Mouse (Mus musculus) adrenal gland, postnatal 36 days (tissue): ENCODE data around the gene Cherp. TPM values are rescaled to one million over a fixed set of nuclear protein-coding genes. Genes with fewer than 3 reads are reported as not detected.

Experiments
- DNase-seq, 2 experiments: peaks; one replicate each; pipeline ENCODE4 v3.0.0; 2021; ENCODE audit warnings: mixed read lengths in 1 of 2
- long read RNA-seq, 2 experiments: library from polyadenylated mRNA; stranded (forward); transcript quantifications; one replicate each; pipeline ENCODE4 v2.0.0; 2021; ENCODE audit warnings: borderline sequencing depth in 2 of 2
- total RNA-seq, 2 experiments: library from RNA; stranded (reverse); gene quantifications; 2 replicates each; pipeline ENCODE4 v1.2.3; 2021

Cherp gene
- 10 to 100 TPM; 57.3 to 63.1 TPM for total RNA-seq
- long read RNA-seq, experiment 1, partial matches to known transcripts, result 6 of 17 reads
- long read RNA-seq, experiment 1, other reads (novel, unspliced or antisense), result 9 of 17 reads
- long read RNA-seq, experiment 2, partial matches to known transcripts, result 6 of 11 reads
- long read RNA-seq, experiment 2, other reads (novel, unspliced or antisense), result 0 of 11 reads

GRCm38 (mm10) chr8:72474826-72475546, at the start of gene Cherp:
Cherp (minus strand) TSS chr8:72475226.
- DNase-seq, result peak; percentile 96 to 97

GRCm38 (mm10) chr8:72521888-72522287, 46.9 kb upstream of the Cherp start:
- no peak for DNase-seq

- DNase-seq, result no peak
Observed at GRCm38 (mm10) chr8:72517421-72517988, 42.5 kb upstream of the Cherp start.

GRCm38 (mm10) chr8:72513158-72513557, 38.1 kb upstream of the Cherp start:
- DNase-seq, result no peak

GRCm38 (mm10) chr8:72512648-72513047, 37.6 kb upstream of the Cherp start:
- no peak for DNase-seq

- DNase-seq, result no peak
Observed at GRCm38 (mm10) chr8:72507505-72507904, 32.5 kb upstream of the Cherp start.

GRCm38 (mm10) chr8:72504637-72505314, 29.8 kb upstream of the Cherp start:
- no peak for DNase-seq

- no peak for DNase-seq
Observed at GRCm38 (mm10) chr8:72504137-72504536, 29.1 kb upstream of the Cherp start.

GRCm38 (mm10) chr8:72500521-72500931, 25.5 kb upstream of the Cherp start:
- no peak for DNase-seq

GRCm38 (mm10) chr8:72499521-72500284, 24.7 kb upstream of the Cherp start:
- DNase-seq, result no peak

- no peak for DNase-seq
Observed at GRCm38 (mm10) chr8:72498527-72498926, 23.5 kb upstream of the Cherp start.

- no peak for DNase-seq
Observed at GRCm38 (mm10) chr8:72497911-72498310, 22.9 kb upstream of the Cherp start.

GRCm38 (mm10) chr8:72496217-72496616, 21.2 kb upstream of the Cherp start:
- no peak for DNase-seq

- peak in 1 of 2 experiments; percentile 31 for DNase-seq
Observed at GRCm38 (mm10) chr8:72495411-72496111, 20.5 kb upstream of the Cherp start.

- no peak for DNase-seq
Observed at GRCm38 (mm10) chr8:72493381-72493780, 18.4 kb upstream of the Cherp start.

GRCm38 (mm10) chr8:72492622-72493081, 17.6 kb upstream of the Cherp start:
- DNase-seq, result peak; percentile 100

- peak; percentile 47 to 55 for DNase-seq
Observed at GRCm38 (mm10) chr8:72491680-72492621, 16.9 kb upstream of the Cherp start, which contains the start of gene Slc35e1. Slc35e1 (minus strand) TSS chr8:72492614.

GRCm38 (mm10) chr8:72491017-72491416, 16.0 kb upstream of the Cherp start:
- DNase-seq, result no peak

GRCm38 (mm10) chr8:72487014-72487413, 12.0 kb upstream of the Cherp start:
- DNase-seq, result no peak
